Mouse (Mus musculus) neural tube, embryonic 13.5 days (tissue): ENCODE measurements around the gene Nav2. TPM values are rescaled to one million over a fixed set of nuclear protein-coding genes. Genes with fewer than 3 reads are reported as not detected.
A peak's percentile ranks its signal among the peaks of the same experiment; 100 is the strongest.

Source experiments
- ATAC-seq: fragments of 200-750 bp; cut with Nextera tagmentation; 2 replicates; pipeline ENCODE4 v1.8.0; 2017; ENCODE audit warnings: low read depth, mild to moderate bottlenecking, moderate TSS enrichment, moderate library complexity
- H3K27ac ChIP-seq: fragments of 300-500 bp; sonication (generic); replicated peaks from 2 replicates; pipeline ENCODE4 v1.5.1; 2015; ENCODE audit warnings: moderate library complexity, mild to moderate bottlenecking, inconsistent platforms
- H3K27me3 ChIP-seq: fragments of 300-500 bp; sonication (generic); 2 replicates; pipeline ENCODE4 v1.6.1; 2015; ENCODE audit warnings: mild to moderate bottlenecking, inconsistent platforms
- H3K36me3 ChIP-seq: fragments of 300-500 bp; sonication (generic); 2 replicates; pipeline ENCODE4 v1.6.1; 2015; ENCODE audit warnings: mild to moderate bottlenecking, inconsistent platforms
- H3K4me1 ChIP-seq: fragments of 300-500 bp; sonication (generic); replicated peaks from 2 replicates; pipeline ENCODE4 v1.6.1; 2015; ENCODE audit warnings: inconsistent platforms
- H3K4me2 ChIP-seq: fragments of 300-500 bp; sonication (generic); 2 replicates; pipeline ENCODE4 v1.6.1; 2015; ENCODE audit warnings: inconsistent platforms, mild to moderate bottlenecking, moderate library complexity
- H3K4me3 ChIP-seq: fragments of 300-500 bp; sonication (generic); 2 replicates; pipeline ENCODE4 v1.5.1; 2015; ENCODE audit warnings: mild to moderate bottlenecking, inconsistent platforms
- H3K9ac ChIP-seq: fragments of 300-500 bp; sonication (generic); 2 replicates; pipeline ENCODE4 v1.6.1; 2015; ENCODE audit warnings: moderate library complexity, mild to moderate bottlenecking, inconsistent platforms
- H3K9me3 ChIP-seq: fragments of 300-500 bp; sonication (generic); 2 replicates; pipeline ENCODE4 v1.6.1; 2016; ENCODE audit warnings: inconsistent platforms
- whole genome bisulfite sequencing: fragments of 180-500 bp; shearing (Covaris S2); methylation state at CpG from one replicate; pipeline ENCODE4 v1.1.7; 2015; 5-methylcytosine and 5-hydroxymethylcytosine counted together
- polyA plus RNA-seq: library from polyadenylated mRNA; unstranded; fragments of >200 nt; fragmentation: Nextera tagmentation; extraction: Ambion mirVana; gene quantifications from 2 replicates; pipeline ENCODE4 v1.2.1, GENCODE M21; 2015

The Nav2 gene
- polyA plus RNA-seq, 1 experiment from 2014 or later, result 19.6 TPM

GRCm38 (mm10) chr7:49477076-49477975, 568.8 kb downstream of the Nav2 start:
- H3K27ac ChIP-seq, result no peak overlapping the region
- 71% methylated on average over 9 of the region's 9 CpGs for WGBS
- no peak overlapping the region for H3K4me3 ChIP-seq
- H3K36me3 ChIP-seq, result no peaks in the 10 kb centered on the region
- H3K9me3 ChIP-seq, result no peaks in the 10 kb centered on the region
- H3K27me3 ChIP-seq, result no peaks in the 10 kb centered on the region
- ATAC-seq, result no peak
- H3K9ac ChIP-seq, result no peak overlapping the region
- H3K4me1 ChIP-seq, result peaks cover 32% of the 10 kb centered on the region
- H3K4me2 ChIP-seq, result no peak overlapping the region

- Histone ChIP-seq H3K9ac (no peak overlapping the region), H3K9me3 (no peaks in the 10 kb centered on the region), H3K4me2 (no peak overlapping the region), H3K27me3 (no peaks in the 10 kb centered on the region), H3K4me1 (peaks cover 32% of the 10 kb centered on the region), H3K36me3 (no peaks in the 10 kb centered on the region), H3K4me3 (no peak overlapping the region), H3K27ac (no peak overlapping the region)
- WGBS, result 37% methylated on average over 7 of the region's 7 CpGs
- no peak for ATAC-seq
Measured at GRCm38 (mm10) chr7:49477976-49478349, 569.4 kb downstream of the Nav2 start.

- no peak for ATAC-seq
- 87% methylated on average over 4 of the region's 4 CpGs for WGBS
Measured at GRCm38 (mm10) chr7:49478886-49479285, 570.4 kb downstream of the Nav2 start.

GRCm38 (mm10) chr7:49480962-49481361, 572.4 kb downstream of the Nav2 start:
- Histone ChIP-seq H3K9ac (no peak overlapping the region), H3K4me2 (no peak overlapping the region), H3K27me3 (no peaks in the 10 kb centered on the region), H3K9me3 (no peaks in the 10 kb centered on the region), H3K4me1 (peaks cover 56% of the 10 kb centered on the region), H3K4me3 (no peak overlapping the region), H3K36me3 (no peaks in the 10 kb centered on the region), H3K27ac (no peak overlapping the region)
- 56% methylated on average over 8 of the region's 8 CpGs for WGBS
- no peak for ATAC-seq

More at GRCm38 (mm10) chr7:49478886-49479285, 570.4 kb downstream of the Nav2 start:
- no peak overlapping the region for H3K4me3 ChIP-seq
- H3K4me1 ChIP-seq, result peaks cover 35% of the 10 kb centered on the region
- H3K36me3 ChIP-seq, result no peaks in the 10 kb centered on the region
- no peak overlapping the region for H3K4me2 ChIP-seq
- no peak overlapping the region for H3K9ac ChIP-seq
- H3K27me3 ChIP-seq, result no peaks in the 10 kb centered on the region
- H3K9me3 ChIP-seq, result no peaks in the 10 kb centered on the region
- H3K27ac ChIP-seq, result no peak overlapping the region

- H3K36me3 ChIP-seq, result no peaks in the 10 kb centered on the region
- H3K9me3 ChIP-seq, result no peaks in the 10 kb centered on the region
- no peak overlapping the region for H3K9ac ChIP-seq
- peak overlapping the region; percentile 46; the same call in 1 of the 2 replicates for H3K27ac ChIP-seq
- H3K4me3 ChIP-seq, result no peak overlapping the region
- no peaks in the 10 kb centered on the region for H3K27me3 ChIP-seq
- peaks cover 56% of the 10 kb centered on the region for H3K4me1 ChIP-seq
- peak; percentile 28; the same call in 1 of the 2 replicates for ATAC-seq
- no peak overlapping the region for H3K4me2 ChIP-seq
- 13% methylated on average over 11 of the region's 11 CpGs for WGBS
Measured at GRCm38 (mm10) chr7:49484036-49484744, 575.7 kb downstream of the Nav2 start.

- Histone ChIP-seq H3K27me3 (no peaks in the 10 kb centered on the region), H3K4me2 (no peak overlapping the region), H3K9ac (0 out of 2 replicates have a peak overlapping the region, but pooled peaks have one; percentile 2), H3K36me3 (no peaks in the 10 kb centered on the region), H3K4me3 (no peak overlapping the region), H3K4me1 (peaks cover 57% of the 10 kb centered on the region), H3K9me3 (no peaks in the 10 kb centered on the region), H3K27ac (no peak overlapping the region)
- no peak for ATAC-seq
- WGBS, result 14% methylated on average over 9 of the region's 9 CpGs
Measured at GRCm38 (mm10) chr7:49485292-49485847, 576.9 kb downstream of the Nav2 start.

GRCm38 (mm10) chr7:49487347-49487746, 578.8 kb downstream of the Nav2 start:
- Histone ChIP-seq H3K9me3 (no peaks in the 10 kb centered on the region), H3K4me3 (no peak overlapping the region), H3K4me2 (no peak overlapping the region), H3K27me3 (no peaks in the 10 kb centered on the region), H3K36me3 (peaks cover 7% of the 10 kb centered on the region; the same call in 1 of the 2 replicates), H3K27ac (no peak overlapping the region), H3K4me1 (peaks cover 45% of the 10 kb centered on the region), H3K9ac (no peak overlapping the region)
- WGBS, result 75% methylated on average over 2 of the region's 2 CpGs
- ATAC-seq, result no peak

- peaks cover 12% of the 10 kb centered on the region; the same call in 1 of the 2 replicates for H3K36me3 ChIP-seq
- 0 out of 2 replicates have a peak overlapping the region, but pooled peaks have one; percentile 23 for H3K27ac ChIP-seq
- no peak for ATAC-seq
- H3K4me1 ChIP-seq, result peaks cover 45% of the 10 kb centered on the region
- 42% methylated on average over 4 of the region's 4 CpGs for WGBS
- no peaks in the 10 kb centered on the region for H3K9me3 ChIP-seq
- no peak overlapping the region for H3K4me2 ChIP-seq
- H3K9ac ChIP-seq, result no peak overlapping the region
- no peak overlapping the region for H3K4me3 ChIP-seq
- no peaks in the 10 kb centered on the region for H3K27me3 ChIP-seq
Measured at GRCm38 (mm10) chr7:49488493-49489087, 580.1 kb downstream of the Nav2 start.

- H3K27ac ChIP-seq, result 0 out of 2 replicates have a peak overlapping the region, but pooled peaks have one; percentile 4
- H3K36me3 ChIP-seq, result peaks cover 12% of the 10 kb centered on the region; the same call in 1 of the 2 replicates
- 70% methylated on average over 10 of the region's 10 CpGs for WGBS
- no peak for ATAC-seq
- no peaks in the 10 kb centered on the region for H3K9me3 ChIP-seq
- H3K9ac ChIP-seq, result no peak overlapping the region
- no peak overlapping the region for H3K4me3 ChIP-seq
- no peaks in the 10 kb centered on the region; the same call in 1 of the 2 replicates for H3K27me3 ChIP-seq
- H3K4me2 ChIP-seq, result no peak overlapping the region
- peaks cover 34% of the 10 kb centered on the region for H3K4me1 ChIP-seq
Measured at GRCm38 (mm10) chr7:49490814-49491213, 582.3 kb downstream of the Nav2 start.

- Histone ChIP-seq H3K9ac (no peak overlapping the region), H3K4me2 (no peak overlapping the region), H3K4me3 (no peak overlapping the region), H3K36me3 (peaks cover 12% of the 10 kb centered on the region; the same call in 1 of the 2 replicates), H3K27me3 (no peaks in the 10 kb centered on the region; the same call in 1 of the 2 replicates), H3K9me3 (no peaks in the 10 kb centered on the region), H3K4me1 (peaks cover 46% of the 10 kb centered on the region), H3K27ac (no peak overlapping the region)
- no peak for ATAC-seq
Measured at GRCm38 (mm10) chr7:49492622-49493021, 584.1 kb downstream of the Nav2 start.

- Histone ChIP-seq H3K4me2 (no peak overlapping the region), H3K27me3 (no peaks in the 10 kb centered on the region; the same call in 1 of the 2 replicates), H3K36me3 (peaks cover 12% of the 10 kb centered on the region; the same call in 1 of the 2 replicates), H3K9ac (no peak overlapping the region), H3K27ac (no peak overlapping the region), H3K4me3 (no peak overlapping the region), H3K9me3 (no peaks in the 10 kb centered on the region), H3K4me1 (peaks cover 40% of the 10 kb centered on the region)
- no peak for ATAC-seq
- 80% methylated on average over 4 of the region's 4 CpGs for WGBS
Measured at GRCm38 (mm10) chr7:49493210-49493609, 584.7 kb downstream of the Nav2 start.
